Mouse (Mus musculus) CH12.LX (cell line): ENCODE measurements around the gene Tcf7l1. TPM values are rescaled to one million over a fixed set of nuclear protein-coding genes. Genes with fewer than 3 reads are reported as not detected.

Experiments used
- DNase-seq: peaks from one replicate; pipeline ENCODE4 v3.0.0-alpha.2; 2013; ENCODE audit errors: extremely low read depth
- H3K27ac ChIP-seq: 2 replicates; pipeline ENCODE4 v1.5.1; 2012; ENCODE audit warnings: low read depth, mild to moderate bottlenecking, control low read depth, moderate library complexity; ENCODE audit not compliant: insufficient read depth
- H3K27me3 ChIP-seq: replicated peaks from 2 replicates; pipeline ENCODE3; 2012; ENCODE audit warnings: inconsistent platforms
- H3K36me3 ChIP-seq, 2 experiments: replicated peaks in 1 of 2; 2 replicates each; pipeline versions ENCODE3 to v1.6.1; 2012; ENCODE audit warnings: inconsistent platforms in 1 of 2, low read length in 1 of 2, mild to moderate bottlenecking in 1 of 2, mixed read lengths in 1 of 2, moderate library complexity in 1 of 2; ENCODE audit not compliant: control insufficient read depth in 1 of 2, insufficient read depth in 1 of 2
- H3K4me1 ChIP-seq, 2 experiments: 2 replicates each; pipeline ENCODE4 v1.6.1; 2012; ENCODE audit warnings: inconsistent platforms in 1 of 2, moderate library complexity in 1 of 2; ENCODE audit not compliant: insufficient read depth in 2 of 2, control insufficient read depth in 1 of 2
- H3K4me2 ChIP-seq: 2 replicates; pipeline ENCODE4 v1.6.1; 2012; ENCODE audit warnings: low read depth, mild to moderate bottlenecking, control low read depth; ENCODE audit not compliant: poor library complexity, insufficient read depth, severe bottlenecking
- H3K4me3 ChIP-seq, 3 experiments: fragments of 150-350 bp in 1 of 3; sonication (generic) in 1 of 3; replicated peaks in 1 of 3; 2 replicates each; pipeline versions ENCODE3 to v1.5.1; 2011 to 2012; ENCODE audit warnings: low read depth in 2 of 3, low read length in 2 of 3, mild to moderate bottlenecking in 2 of 3, moderate library complexity in 2 of 3, control low read depth in 1 of 3, improper control_type of control experiment in 1 of 3, inconsistent platforms in 1 of 3, mixed read lengths in 1 of 3; ENCODE audit not compliant: poor library complexity in 1 of 3
- H3K79me2 ChIP-seq: replicated peaks from 2 replicates; pipeline ENCODE4 v1.6.1; 2012; ENCODE audit warnings: mild to moderate bottlenecking, moderate library complexity; ENCODE audit not compliant: control insufficient read depth, poor library complexity, insufficient read depth, severe bottlenecking; ENCODE audit errors: extremely low read depth
- H3K9ac ChIP-seq: 2 replicates; pipeline ENCODE4 v1.6.1; 2012; ENCODE audit warnings: low read depth, mild to moderate bottlenecking, control low read depth, moderate library complexity; ENCODE audit not compliant: insufficient read depth
- H3K9me3 ChIP-seq: replicated peaks from 2 replicates; pipeline ENCODE3; 2012; ENCODE audit warnings: low read length, inconsistent platforms, mixed read lengths
- CHD1 ChIP-seq: IDR thresholded peaks from 2 replicates; pipeline ENCODE4 v1.6.1; 2012; ENCODE audit warnings: low read depth, low read length, improper control_type of control experiment, inconsistent platforms
- CTCF ChIP-seq, 2 experiments: IDR thresholded peaks in 1 of 2; conservative IDR thresholded peaks in 1 of 2; 2 replicates each; pipeline ENCODE4 v1.5.1; 2011 to 2012; ENCODE audit warnings: low read depth in 2 of 2, low read length in 2 of 2, improper control_type of control experiment in 1 of 2, inconsistent platforms in 1 of 2, mild to moderate bottlenecking in 1 of 2, moderate library complexity in 1 of 2
- ELF1 ChIP-seq: IDR thresholded peaks from 2 replicates; pipeline ENCODE4 v1.6.1; 2014; ENCODE audit warnings: low read depth, mild to moderate bottlenecking, inconsistent platforms, low read length, improper control_type of control experiment
- EP300 ChIP-seq: IDR thresholded peaks from 2 replicates; pipeline ENCODE4 v1.6.1; 2011; ENCODE audit warnings: low read length, improper control_type of control experiment
- MAFK ChIP-seq: IDR thresholded peaks from 2 replicates; pipeline ENCODE4 v1.6.1; 2011; ENCODE audit warnings: low read length, improper control_type of control experiment; ENCODE audit not compliant: insufficient replicate concordance
- MEF2A ChIP-seq: IDR thresholded peaks from 2 replicates; pipeline ENCODE4 v1.6.1; 2014; ENCODE audit warnings: low read depth, mild to moderate bottlenecking, inconsistent platforms, low read length, improper control_type of control experiment, borderline replicate concordance
- RCOR1 ChIP-seq: conservative IDR thresholded peaks from 2 replicates; pipeline ENCODE4 v1.6.1; 2012; ENCODE audit warnings: low read depth, mild to moderate bottlenecking, inconsistent platforms, low read length, improper control_type of control experiment
- TCF12 ChIP-seq: IDR thresholded peaks from 2 replicates; pipeline ENCODE4 v1.6.1; 2014; ENCODE audit warnings: low read depth, mild to moderate bottlenecking, inconsistent platforms, low read length, improper control_type of control experiment
- UBTF ChIP-seq: IDR thresholded peaks from 2 replicates; pipeline ENCODE4 v1.6.1; 2012; ENCODE audit warnings: low read depth, mild to moderate bottlenecking, inconsistent platforms, low read length, improper control_type of control experiment, moderate library complexity
- USF1 ChIP-seq: IDR thresholded peaks from 2 replicates; pipeline ENCODE4 v1.6.1; 2014; ENCODE audit warnings: low read depth, mild to moderate bottlenecking, inconsistent platforms, low read length, improper control_type of control experiment
- ZC3H11A ChIP-seq: IDR thresholded peaks from 2 replicates; pipeline ENCODE4 v1.6.1; 2012; ENCODE audit warnings: low read depth, mild to moderate bottlenecking, inconsistent platforms, low read length, improper control_type of control experiment
- ZKSCAN1 ChIP-seq: IDR thresholded peaks from 2 replicates; pipeline ENCODE4 v1.6.1; 2012; ENCODE audit warnings: low read depth, inconsistent platforms, low read length, improper control_type of control experiment, borderline replicate concordance
- ZNF384 ChIP-seq: IDR thresholded peaks from 2 replicates; pipeline ENCODE4 v1.6.1; 2012; ENCODE audit warnings: low read depth, low read length, improper control_type of control experiment, inconsistent platforms
- dilution Hi-C: fragments of 300-500 bp; cut with MboI; formaldehyde crosslinking; loops from 2 replicates; pipeline ENCODE4 v1.14.3; 2020; ENCODE audit warnings: low sequenced_read_pairs; ENCODE audit not compliant: extremely low pct_unique_long_range_greater_than_20kb, extremely low pct_ligation_motif_present
- in situ Hi-C: fragments of 300-500 bp; cut with MboI; formaldehyde crosslinking; loops from 3 replicates; pipeline ENCODE4 v1.14.3; 2019; ENCODE audit warnings: low sequenced_read_pairs, low pct_ligation_motif_present, low pct_unique_long_range_greater_than_20kb, mixed read lengths
- polyA plus RNA-seq: library from polyadenylated mRNA; unstranded; fragments of >175 nt; gene quantifications from 2 replicates; pipeline ENCODE4 v1.2.1, GENCODE M21; 2012; ENCODE audit warnings: low read depth; ENCODE audit not compliant: insufficient read length
- total RNA-seq, 2 experiments: library from RNA; depleted of rRNA; stranded (reverse); fragments of 300-350 nt in 1 of 2; fragments of >200 nt in 1 of 2; gene quantifications; 2 replicates each; pipeline ENCODE4 v1.2.3; 2012 to 2014

Gene Tcf7l1
- total and polyA plus RNA-seq, 3 experiments, result 0.13 to 9.9 (median 0.47) TPM

- no peak overlapping the region for H3K4me3 ChIP-seq
- in situ Hi-C loops, result no loop called here
- no peak for TF ChIP-seq MEF2A
- no peak for TF ChIP-seq ZNF384
- no peak for TF ChIP-seq CHD1
- H3K27ac ChIP-seq, result no peak overlapping the region
- no peaks in the 10 kb centered on the region for H3K36me3 ChIP-seq
- H3K79me2 ChIP-seq, result no peaks in the 10 kb centered on the region
- H3K9me3 ChIP-seq, result no peaks in the 10 kb centered on the region
- peaks cover 2% of the 10 kb centered on the region for H3K27me3 ChIP-seq
- H3K4me1 ChIP-seq, result no peaks in the 10 kb centered on the region
- H3K4me2 ChIP-seq, result no peak overlapping the region; the same call in 1 of the 2 replicates
- dilution Hi-C loops, result no loop called here
- no peak overlapping the region for H3K9ac ChIP-seq
- no peak for DNase-seq
Measured at GRCm38 (mm10) chr6:72745781-72746180, 43.3 kb downstream of the Tcf7l1 start.

- H3K79me2 ChIP-seq, result no peaks in the 10 kb centered on the region
- no peak overlapping the region for H3K27ac ChIP-seq
- dilution Hi-C loops, result no loop called here
- no peak overlapping the region for H3K4me3 ChIP-seq
- H3K4me1 ChIP-seq, result no peaks in the 10 kb centered on the region
- no peaks in the 10 kb centered on the region for H3K36me3 ChIP-seq
- DNase-seq, result no peak
- peaks cover 2% of the 10 kb centered on the region for H3K27me3 ChIP-seq
- no peak for TF ChIP-seq RCOR1
- no peak for TF ChIP-seq CTCF (conservative IDR thresholded peaks at IDR 0.05 in 1 of 2, IDR thresholded peaks at IDR 0.05 in 1 of 2; ENCODE audit: low read depth in 2 of 2, low read length in 2 of 2)
- no peak for TF ChIP-seq ZKSCAN1
- no peak for TF ChIP-seq EP300
- no peak for TF ChIP-seq MAFK
- no peak for TF ChIP-seq ZC3H11A
- H3K4me2 ChIP-seq, result no peak overlapping the region
- H3K9ac ChIP-seq, result no peak overlapping the region
- no peaks in the 10 kb centered on the region for H3K9me3 ChIP-seq
- in situ Hi-C loops, result no loop called here
Measured at GRCm38 (mm10) chr6:72744144-72744800, 44.8 kb downstream of the Tcf7l1 start.

- TF ChIP-seq ELF1 (no peak), TCF12 (no peak), UBTF (no peak), USF1 (no peak)
- Histone ChIP-seq H3K9me3 (no peaks in the 10 kb centered on the region), H3K9ac (no peak overlapping the region), H3K4me3 (no peak overlapping the region), H3K79me2 (no peaks in the 10 kb centered on the region), H3K4me2 (no peak overlapping the region), H3K27me3 (peaks cover 2% of the 10 kb centered on the region), H3K4me1 (no peaks in the 10 kb centered on the region), H3K36me3 (no peaks in the 10 kb centered on the region), H3K27ac (no peak overlapping the region)
- in situ Hi-C loops (no loop called here), dilution Hi-C loops (no loop called here)
- DNase-seq, result no peak
Measured at GRCm38 (mm10) chr6:72743624-72744041, 45.4 kb downstream of the Tcf7l1 start.
